ENCODE assay signal across 8 mouse cellular contexts in genomic region chr3:84228203-84228870, GRCm38 (mm10). TPM values are rescaled to one million over a fixed set of nuclear protein-coding genes. Genes with fewer than 3 reads are reported as not detected.
DNase-seq lines count a peak whose midpoint lies in the region; ATAC-seq and TF ChIP-seq lines count a peak whose summit lies in the region.

No protein-coding gene starts in this region.

- peak overlapping the region; percentile 68 for H3K4me2 ChIP-seq in forebrain, embryonic 11.5 days (ENCODE audit: low read depth, low read length, severe bottlenecking)
- H3K4me2 ChIP-seq in hindbrain, embryonic 12.5 days (replicated peaks) = peak overlapping the region; percentile 75
- peak overlapping the region; percentile 76 for H3K4me2 ChIP-seq in midbrain, postnatal 0 days (ENCODE audit: low read depth, low read length, poor library complexity, severe bottlenecking)

- H3K27me3 ChIP-seq in erythroblast, embryonic 14.5 days (ENCODE audit: control insufficient read depth) = peaks cover 9% of the 10 kb centered on the region
- H3K27me3 ChIP-seq in forebrain, embryonic 11.5 days (ENCODE audit: control insufficient read depth, insufficient read depth, low read length) = no peaks in the 10 kb centered on the region
- no peaks in the 10 kb centered on the region for H3K27me3 ChIP-seq in hindbrain, embryonic 12.5 days
- H3K27me3 ChIP-seq in midbrain, postnatal 0 days (ENCODE audit: insufficient read depth, low read length) = no peaks in the 10 kb centered on the region

- peaks cover 32% of the 10 kb centered on the region for H3K4me1 ChIP-seq in erythroblast, embryonic 14.5 days (ENCODE audit: control insufficient read depth)
- peaks cover 16% of the 10 kb centered on the region for H3K4me1 ChIP-seq in brown adipose tissue, adult 24 weeks (ENCODE audit: control insufficient read depth, insufficient read depth, insufficient read length, low read length)
- H3K4me1 ChIP-seq in forebrain, embryonic 11.5 days (replicated peaks; ENCODE audit: control insufficient read depth, insufficient read depth, low read length) = no peaks in the 10 kb centered on the region; the same call in 1 of the 2 replicates
- H3K4me1 ChIP-seq in hindbrain, embryonic 12.5 days = peaks cover 20% of the 10 kb centered on the region
- no peaks in the 10 kb centered on the region; the same call in 1 of the 2 replicates for H3K4me1 ChIP-seq in midbrain, postnatal 0 days (ENCODE audit: insufficient read depth, low read length)

- peak; percentile 91 for DNase-seq in forebrain, embryonic 11.5 days (ENCODE audit: low spot score)
- peak; percentile 81 for DNase-seq in liver
- DNase-seq in midbrain, postnatal 0 days (ENCODE audit: low spot score) = peak; percentile 90
- DNase-seq in testis, postnatal 14 days (ENCODE audit: low spot score) = peak; percentile 43

- peak overlapping the region; percentile 48; the same call in 1 of the 2 replicates for H3K9ac ChIP-seq in forebrain, embryonic 11.5 days (ENCODE audit: low read length)
- peak overlapping the region; percentile 53 for H3K9ac ChIP-seq in hindbrain, embryonic 12.5 days
- peak overlapping the region; percentile 42; the same call in 1 of the 2 replicates for H3K9ac ChIP-seq in midbrain, postnatal 0 days (replicated peaks; ENCODE audit: low read length, poor library complexity, severe bottlenecking)

- no peak for ATAC-seq in erythroblast, adult 5-6 weeks (replicated peaks; ENCODE audit: low FRiP score, poor library complexity, severe bottlenecking)
- ATAC-seq in forebrain, embryonic 11.5 days (replicated peaks; ENCODE audit: low FRiP score) = peak; percentile 87
- peak; percentile 86 for ATAC-seq in hindbrain, embryonic 12.5 days (ENCODE audit: low FRiP score)
- ATAC-seq in midbrain, postnatal 0 days (ENCODE audit: low FRiP score) = peak; percentile 81

- peak; percentile 37; the same call in 1 of the 2 replicates for TF ChIP-seq CTCF in midbrain, postnatal 0 days (IDR thresholded peaks at IDR 0.05)

- peak overlapping the region; percentile 40 for H3K27ac ChIP-seq in brown adipose tissue, adult 24 weeks (replicated peaks; ENCODE audit: low read depth, low read length)
- peak overlapping the region; percentile 48 for H3K27ac ChIP-seq in forebrain, embryonic 11.5 days (ENCODE audit: low read depth, low read length)
- H3K27ac ChIP-seq in hindbrain, embryonic 12.5 days = peak overlapping the region; percentile 77
- peak overlapping the region; percentile 75 for H3K27ac ChIP-seq in midbrain, postnatal 0 days (ENCODE audit: low read depth, low read length)

- peak overlapping the region; percentile 49 for H3K4me3 ChIP-seq in erythroblast, embryonic 14.5 days (replicated peaks)
- peak overlapping the region; percentile 63 for H3K4me3 ChIP-seq in brown adipose tissue, adult 24 weeks (ENCODE audit: insufficient read depth, low read depth, low read length)
- peak overlapping the region; percentile 37 for H3K4me3 ChIP-seq in forebrain, embryonic 11.5 days (ENCODE audit: low read depth, low read length)
- H3K4me3 ChIP-seq in hindbrain, embryonic 12.5 days = peak overlapping the region; percentile 42
- H3K4me3 ChIP-seq in midbrain, postnatal 0 days (ENCODE audit: low read depth, low read length) = peak overlapping the region; percentile 45

- H3K9me3 ChIP-seq in erythroblast, embryonic 14.5 days (ENCODE audit: control insufficient read depth, low read length) = 0 out of 2 replicates have a peak, but pooled peaks cover under 1% of the 10 kb centered on the region
- H3K9me3 ChIP-seq in forebrain, embryonic 11.5 days (ENCODE audit: control insufficient read depth, low read length) = no peaks in the 10 kb centered on the region
- no peaks in the 10 kb centered on the region for H3K9me3 ChIP-seq in hindbrain, embryonic 12.5 days (replicated peaks)
- H3K9me3 ChIP-seq in midbrain, postnatal 0 days (ENCODE audit: low read length) = no peaks in the 10 kb centered on the region

- no peaks in the 10 kb centered on the region for H3K36me3 ChIP-seq in erythroblast, embryonic 14.5 days (ENCODE audit: control insufficient read depth)
- H3K36me3 ChIP-seq in forebrain, embryonic 11.5 days (ENCODE audit: control insufficient read depth, insufficient read depth, low read length) = no peaks in the 10 kb centered on the region
- no peaks in the 10 kb centered on the region for H3K36me3 ChIP-seq in hindbrain, embryonic 12.5 days
- no peaks in the 10 kb centered on the region for H3K36me3 ChIP-seq in midbrain, postnatal 0 days (ENCODE audit: insufficient read depth, low read length)

- 0% methylated on average over 18 of the region's 18 CpGs for WGBS in forebrain, embryonic 11.5 days
- WGBS in hindbrain, embryonic 12.5 days = 1% methylated on average over 18 of the region's 18 CpGs
- WGBS in midbrain, postnatal 0 days = 0% methylated on average over 18 of the region's 18 CpGs

RNA-seq across cellular contexts. Expression of gene Gm6525, which starts 54.4 kb away (rescaled TPM):
- not detected in 2 replicates for polyA plus RNA-seq in erythroblast, embryonic 14.5 days (2012)
- total RNA-seq in erythroblast, adult 5-6 weeks (2015; ENCODE audit: low replicate concordance) = not detected in 2 replicates
- total RNA-seq in erythroblast, adult 5-6 weeks (2017; ENCODE audit: low replicate concordance) = not detected in 2 replicates
- polyA plus RNA-seq in brown adipose tissue, adult 24 weeks (2012; ENCODE audit: insufficient read depth, insufficient read length, missing spikeins) = 2.9 TPM in 1 of 2 replicates, not detected in the other
- 0.43 and 1.1 TPM in 2 replicates for polyA plus RNA-seq in forebrain, embryonic 11.5 days (2014; fragmentation: Nextera tagmentation; extraction: Ambion mirVana)
- polyA plus RNA-seq in hindbrain, embryonic 12.5 days (2016; fragmentation: Nextera tagmentation; extraction: Ambion mirVana) = 1.4 and 2.4 TPM in 2 replicates
- total RNA-seq in midbrain, postnatal 0 days (2014; rRNA removed) = 0.90 TPM in 1 of 2 replicates, not detected in the other
- polyA plus RNA-seq in midbrain, postnatal 0 days (2015; fragmentation: Nextera tagmentation; extraction: Ambion mirVana) = 1.0 and 2.2 TPM in 2 replicates
